Mouse (Mus musculus): ENCODE measurements around the gene Cdc42ep3. TPM values are rescaled to one million over a fixed set of nuclear protein-coding genes. Genes with fewer than 3 reads are reported as not detected.
A peak's percentile ranks its signal among the peaks of the same experiment; 100 is the strongest.

Cdc42ep3 gene
- polyA plus RNA-seq, 1 experiment from 2014 or later = 20.7 TPM

- Histone ChIP-seq H3K4me2 (ENCODE audit: low read depth, low read length, severe bottlenecking) (no peak overlapping the region), H3K4me3 (ENCODE audit: low read depth, low read length) (no peak overlapping the region), H3K9me3 (ENCODE audit: control insufficient read depth, low read length) (no peaks in the 10 kb centered on the region), H3K27ac (ENCODE audit: low read depth, low read length) (no peak overlapping the region), H3K27me3 (ENCODE audit: control insufficient read depth, insufficient read depth, low read length) (no peaks in the 10 kb centered on the region), H3K9ac (ENCODE audit: low read length) (no peak overlapping the region), H3K4me1 (replicated peaks; ENCODE audit: control insufficient read depth, insufficient read depth, low read length) (no peaks in the 10 kb centered on the region), H3K36me3 (ENCODE audit: control insufficient read depth, insufficient read depth, low read length) (no peaks in the 10 kb centered on the region)
- DNase-seq (ENCODE audit: low spot score) (no peak), ATAC-seq (replicated peaks; ENCODE audit: low FRiP score) (no peak)
- 60% methylated on average over 6 of the region's 6 CpGs for WGBS
Measured at GRCm38 (mm10) chr17:79376434-79377210, 21.7 kb upstream of the Cdc42ep3 start.

DNA sequence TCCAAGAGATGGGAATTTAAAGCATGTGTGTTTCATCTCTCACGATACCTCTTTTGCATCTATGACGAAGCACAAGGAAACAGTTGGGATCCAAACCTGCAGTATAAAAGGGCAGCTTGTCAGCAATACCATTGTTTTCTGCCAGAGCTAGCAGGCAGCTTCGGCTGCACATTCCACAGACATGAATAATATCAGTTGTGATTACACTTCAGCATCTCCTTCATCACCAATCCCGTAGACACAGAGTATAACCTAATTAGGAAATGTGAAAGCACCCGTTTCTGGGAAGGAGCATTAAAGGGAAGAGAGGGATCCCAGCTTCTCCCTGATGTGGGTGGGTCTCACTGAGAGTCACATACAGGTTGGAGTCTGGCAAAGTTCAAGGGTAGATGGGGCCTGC, 18.1 kb upstream of the Cdc42ep3 start:
- 84% methylated on average over 5 of the region's 5 CpGs for WGBS
- H3K27ac ChIP-seq (ENCODE audit: low read depth, low read length) = no peak overlapping the region
- H3K36me3 ChIP-seq (ENCODE audit: control insufficient read depth, insufficient read depth, low read length) = no peaks in the 10 kb centered on the region
- H3K4me1 ChIP-seq (replicated peaks; ENCODE audit: control insufficient read depth, insufficient read depth, low read length) = no peaks in the 10 kb centered on the region
- no peak overlapping the region for H3K9ac ChIP-seq (ENCODE audit: low read length)
- no peaks in the 10 kb centered on the region for H3K9me3 ChIP-seq (ENCODE audit: control insufficient read depth, low read length)
- H3K27me3 ChIP-seq (ENCODE audit: control insufficient read depth, insufficient read depth, low read length) = no peaks in the 10 kb centered on the region
- no peak for DNase-seq (ENCODE audit: low spot score)
- H3K4me3 ChIP-seq (ENCODE audit: low read depth, low read length) = no peak overlapping the region
- ATAC-seq (replicated peaks; ENCODE audit: low FRiP score) = no peak
- no peak overlapping the region for H3K4me2 ChIP-seq (ENCODE audit: low read depth, low read length, severe bottlenecking)

DNA sequence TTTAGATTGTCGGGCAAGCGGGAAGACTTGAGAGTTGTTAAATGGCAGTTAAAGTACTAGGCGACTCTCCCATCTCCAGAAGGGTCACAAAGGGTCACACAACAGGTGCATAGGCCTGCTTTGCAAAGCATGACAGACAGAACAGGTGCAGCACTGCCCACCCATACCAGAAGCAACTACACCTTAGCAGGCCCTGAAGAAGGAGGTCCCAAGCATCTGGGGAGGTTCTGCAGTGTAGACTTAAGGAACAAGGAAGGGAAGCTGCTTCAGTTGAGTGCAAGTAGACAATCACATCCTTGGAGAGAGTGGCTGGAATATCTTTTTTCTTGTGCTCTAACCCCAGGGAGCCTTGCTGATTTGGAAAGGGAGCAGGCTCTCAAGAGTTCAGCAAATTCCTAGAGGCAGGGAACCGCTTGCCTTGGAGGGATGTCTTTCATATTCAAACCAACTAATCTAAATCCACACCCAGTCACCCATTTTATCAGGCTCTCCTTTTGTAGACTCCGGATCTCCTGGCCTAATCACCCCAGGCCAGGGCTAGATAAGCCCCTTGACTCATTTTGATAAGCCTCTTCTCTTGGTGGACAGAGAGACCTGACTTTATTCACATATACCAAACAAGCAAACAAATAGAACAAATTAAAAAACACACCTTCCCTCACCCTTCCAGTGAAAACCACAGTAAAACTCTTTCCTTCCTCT, 10.0 kb upstream of the Cdc42ep3 start:
- Histone ChIP-seq H3K27me3 (ENCODE audit: control insufficient read depth, insufficient read depth, low read length) (no peaks in the 10 kb centered on the region), H3K27ac (ENCODE audit: low read depth, low read length) (no peak overlapping the region), H3K36me3 (ENCODE audit: control insufficient read depth, insufficient read depth, low read length) (no peaks in the 10 kb centered on the region), H3K4me3 (ENCODE audit: low read depth, low read length) (no peak overlapping the region), H3K9ac (ENCODE audit: low read length) (no peak overlapping the region), H3K4me2 (ENCODE audit: low read depth, low read length, severe bottlenecking) (no peak overlapping the region), H3K4me1 (replicated peaks; ENCODE audit: control insufficient read depth, insufficient read depth, low read length) (no peaks in the 10 kb centered on the region), H3K9me3 (ENCODE audit: control insufficient read depth, low read length) (no peaks in the 10 kb centered on the region)
- WGBS = 40% methylated on average over 5 of the region's 5 CpGs
- ATAC-seq (replicated peaks; ENCODE audit: low FRiP score) (no peak), DNase-seq (ENCODE audit: low spot score) (no peak)

DNA sequence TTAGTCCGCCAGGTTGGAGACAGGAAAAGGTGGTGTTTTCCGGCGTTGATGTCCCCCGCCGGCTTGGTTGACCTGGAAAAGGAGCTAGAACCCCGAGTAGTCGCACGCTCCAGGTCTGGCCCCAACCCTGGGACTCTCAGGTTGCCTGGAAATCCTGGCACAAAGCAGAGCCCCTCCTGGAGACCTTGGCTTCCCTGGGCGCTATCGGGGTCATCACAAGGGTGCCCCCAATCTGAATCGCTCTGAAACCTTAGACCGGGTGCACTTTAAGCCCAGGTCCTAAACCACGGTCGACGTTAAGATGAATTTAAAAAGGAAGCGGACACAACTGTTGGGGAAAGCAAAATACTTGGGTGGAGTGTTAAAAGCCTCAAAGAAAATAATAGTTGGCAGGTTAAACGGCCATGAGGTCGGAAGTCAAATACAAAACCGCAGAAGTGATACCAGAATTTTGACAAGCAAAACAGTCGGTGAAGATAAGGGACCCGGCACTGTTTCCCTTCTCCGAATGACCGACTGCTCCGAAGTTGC, 1.2 kb upstream of the Cdc42ep3 start:
- DNase-seq (ENCODE audit: low spot score) (peak; percentile 58), ATAC-seq (replicated peaks; ENCODE audit: low FRiP score) (peak; percentile 13; the same call in 1 of the 2 replicates)
- H3K9me3 ChIP-seq (ENCODE audit: control insufficient read depth, low read length) = no peaks in the 10 kb centered on the region
- H3K27ac ChIP-seq (ENCODE audit: low read depth, low read length) = no peak overlapping the region
- 9% methylated on average over 24 of the region's 24 CpGs for WGBS
- peaks cover 11% of the 10 kb centered on the region for H3K27me3 ChIP-seq (ENCODE audit: control insufficient read depth, insufficient read depth, low read length)
- H3K36me3 ChIP-seq (ENCODE audit: control insufficient read depth, insufficient read depth, low read length) = no peaks in the 10 kb centered on the region
- H3K4me2 ChIP-seq (ENCODE audit: low read depth, low read length, severe bottlenecking) = peak overlapping the region; percentile 98
- peak overlapping the region; percentile 69 for H3K9ac ChIP-seq (ENCODE audit: low read length)
- H3K4me1 ChIP-seq (replicated peaks; ENCODE audit: control insufficient read depth, insufficient read depth, low read length) = peaks cover 8% of the 10 kb centered on the region; the same call in 1 of the 2 replicates
- peak overlapping the region; percentile 54 for H3K4me3 ChIP-seq (ENCODE audit: low read depth, low read length)

- H3K9ac ChIP-seq (ENCODE audit: low read length) = peak overlapping the region; percentile 69
- H3K4me1 ChIP-seq (replicated peaks; ENCODE audit: control insufficient read depth, insufficient read depth, low read length) = peaks cover 8% of the 10 kb centered on the region; the same call in 1 of the 2 replicates
- peak overlapping the region; percentile 98 for H3K4me2 ChIP-seq (ENCODE audit: low read depth, low read length, severe bottlenecking)
- no peaks in the 10 kb centered on the region for H3K9me3 ChIP-seq (ENCODE audit: control insufficient read depth, low read length)
- DNase-seq (ENCODE audit: low spot score) (peak; percentile 86), ATAC-seq (replicated peaks; ENCODE audit: low FRiP score) (peak; percentile 72)
- H3K4me3 ChIP-seq (ENCODE audit: low read depth, low read length) = peak overlapping the region; percentile 54
- peak overlapping the region; percentile 62 for H3K27ac ChIP-seq (ENCODE audit: low read depth, low read length)
- no peaks in the 10 kb centered on the region for H3K36me3 ChIP-seq (ENCODE audit: control insufficient read depth, insufficient read depth, low read length)
- peaks cover 11% of the 10 kb centered on the region for H3K27me3 ChIP-seq (ENCODE audit: control insufficient read depth, insufficient read depth, low read length)
- WGBS = under 1% methylated on average over 59 of the region's 59 CpGs
Measured at GRCm38 (mm10) chr17:79355271-79355991, 540 bp upstream of the Cdc42ep3 start.

GRCm38 (mm10) chr17:79354174-79354443, 782 bp downstream of the Cdc42ep3 start:
- peak overlapping the region; percentile 54 for H3K4me3 ChIP-seq (ENCODE audit: low read depth, low read length)
- peak overlapping the region; percentile 98 for H3K4me2 ChIP-seq (ENCODE audit: low read depth, low read length, severe bottlenecking)
- peaks cover 8% of the 10 kb centered on the region; the same call in 1 of the 2 replicates for H3K4me1 ChIP-seq (replicated peaks; ENCODE audit: control insufficient read depth, insufficient read depth, low read length)
- ATAC-seq (replicated peaks; ENCODE audit: low FRiP score) = no peak
- H3K9ac ChIP-seq (ENCODE audit: low read length) = peak overlapping the region; percentile 69; the same call in 1 of the 2 replicates
- WGBS = 2% methylated on average over 6 of the region's 6 CpGs
- peaks cover 11% of the 10 kb centered on the region for H3K27me3 ChIP-seq (ENCODE audit: control insufficient read depth, insufficient read depth, low read length)
- H3K27ac ChIP-seq (ENCODE audit: low read depth, low read length) = no peak overlapping the region
- no peak for DNase-seq (ENCODE audit: low spot score)
- H3K9me3 ChIP-seq (ENCODE audit: control insufficient read depth, low read length) = no peaks in the 10 kb centered on the region
- no peaks in the 10 kb centered on the region for H3K36me3 ChIP-seq (ENCODE audit: control insufficient read depth, insufficient read depth, low read length)

DNA sequence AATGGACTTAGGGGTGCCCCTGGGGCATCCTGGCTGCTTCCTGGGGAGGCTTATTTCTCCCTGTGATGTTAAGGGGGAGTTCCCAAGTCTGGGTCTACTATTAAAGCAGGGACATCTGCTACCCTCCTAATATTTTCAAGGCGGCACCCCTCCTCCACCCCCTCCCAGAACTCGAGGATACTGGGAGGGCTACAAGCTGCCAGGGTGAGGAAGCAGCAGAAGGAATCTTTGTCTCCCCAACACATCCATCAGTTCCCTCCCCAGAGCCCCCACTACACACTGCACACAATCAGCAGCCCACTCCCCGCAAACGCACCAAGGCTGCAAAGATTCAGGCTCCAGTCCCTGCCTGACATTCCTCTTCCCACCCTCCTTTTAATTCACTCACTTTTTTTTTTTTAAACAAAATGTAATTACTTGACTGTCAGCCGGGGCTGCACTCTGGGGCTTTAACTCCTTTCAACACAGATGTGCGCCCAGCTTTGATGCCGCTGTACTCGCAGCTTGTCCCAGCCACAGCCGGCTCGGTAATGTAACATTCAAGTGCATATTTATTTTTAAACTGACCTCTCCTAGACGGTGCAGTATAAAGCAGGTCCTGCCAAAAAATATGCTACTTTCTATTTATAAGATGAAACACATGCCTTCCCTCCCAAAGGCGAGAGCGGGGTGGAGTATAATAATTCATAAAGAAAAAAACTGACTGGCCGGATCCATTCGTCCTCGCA, 1.3 kb downstream of the Cdc42ep3 start:
- no peaks in the 10 kb centered on the region for H3K9me3 ChIP-seq (ENCODE audit: control insufficient read depth, low read length)
- no peak overlapping the region for H3K27ac ChIP-seq (ENCODE audit: low read depth, low read length)
- H3K4me3 ChIP-seq (ENCODE audit: low read depth, low read length) = peak overlapping the region; percentile 54
- ATAC-seq (replicated peaks; ENCODE audit: low FRiP score) (no peak), DNase-seq (ENCODE audit: low spot score) (peak; percentile 55)
- 4% methylated on average over 16 of the region's 16 CpGs for WGBS
- peaks cover 11% of the 10 kb centered on the region for H3K27me3 ChIP-seq (ENCODE audit: control insufficient read depth, insufficient read depth, low read length)
- H3K36me3 ChIP-seq (ENCODE audit: control insufficient read depth, insufficient read depth, low read length) = no peaks in the 10 kb centered on the region
- H3K9ac ChIP-seq (ENCODE audit: low read length) = peak overlapping the region; percentile 35; the same call in 1 of the 2 replicates
- peak overlapping the region; percentile 98 for H3K4me2 ChIP-seq (ENCODE audit: low read depth, low read length, severe bottlenecking)
- peaks cover 8% of the 10 kb centered on the region; the same call in 1 of the 2 replicates for H3K4me1 ChIP-seq (replicated peaks; ENCODE audit: control insufficient read depth, insufficient read depth, low read length)

- H3K4me1 ChIP-seq (replicated peaks; ENCODE audit: control insufficient read depth, insufficient read depth, low read length) = peaks cover 5% of the 10 kb centered on the region; the same call in 1 of the 2 replicates
- H3K9ac ChIP-seq (ENCODE audit: low read length) = no peak overlapping the region
- no peak for DNase-seq (ENCODE audit: low spot score)
- H3K4me3 ChIP-seq (ENCODE audit: low read depth, low read length) = no peak overlapping the region
- no peak for ATAC-seq (replicated peaks; ENCODE audit: low FRiP score)
- WGBS = 84% methylated on average over 11 of the region's 11 CpGs
- no peak overlapping the region for H3K4me2 ChIP-seq (ENCODE audit: low read depth, low read length, severe bottlenecking)
- H3K27ac ChIP-seq (ENCODE audit: low read depth, low read length) = no peak overlapping the region
- H3K36me3 ChIP-seq (ENCODE audit: control insufficient read depth, insufficient read depth, low read length) = no peaks in the 10 kb centered on the region
- H3K27me3 ChIP-seq (ENCODE audit: control insufficient read depth, insufficient read depth, low read length) = peaks cover 6% of the 10 kb centered on the region
- no peaks in the 10 kb centered on the region for H3K9me3 ChIP-seq (ENCODE audit: control insufficient read depth, low read length)
Measured at GRCm38 (mm10) chr17:79350751-79351191, 4.1 kb downstream of the Cdc42ep3 start.

All from forebrain, embryonic 11.5 days (tissue).